Mouse (Mus musculus) heart, embryonic 16.5 days (tissue): ENCODE measurements around the gene Arl8a. TPM values are rescaled to one million over a fixed set of nuclear protein-coding genes. Genes with fewer than 3 reads are reported as not detected.

ENCODE experiments used
- ATAC-seq: fragments of 200-750 bp; cut with Nextera tagmentation; replicated peaks from 2 replicates; pipeline ENCODE4 v1.8.0; 2017; ENCODE audit warnings: moderate number of reproducible peaks; ENCODE audit not compliant: insufficient read depth, low FRiP score; ENCODE audit errors: extremely low read depth
- H3K27ac ChIP-seq: fragments of 300-500 bp; sonication (generic); 2 replicates; pipeline ENCODE4 v1.5.1; 2014; ENCODE audit warnings: mild to moderate bottlenecking, low read length, control low read depth, moderate library complexity
- H3K27me3 ChIP-seq: fragments of 300-500 bp; sonication (generic); 2 replicates; pipeline ENCODE4 v1.6.1; 2014; ENCODE audit warnings: low read length, mixed read lengths; ENCODE audit not compliant: control insufficient read depth, insufficient read depth
- H3K36me3 ChIP-seq: fragments of 300-500 bp; sonication (generic); 2 replicates; pipeline ENCODE4 v1.6.1; 2014; ENCODE audit not compliant: control insufficient read depth, insufficient read depth
- H3K4me1 ChIP-seq: fragments of 300-500 bp; sonication (generic); 2 replicates; pipeline ENCODE4 v1.6.1; 2014; ENCODE audit warnings: low read length, mixed read lengths; ENCODE audit not compliant: control insufficient read depth, insufficient read depth
- H3K4me2 ChIP-seq: fragments of 300-500 bp; sonication (generic); 2 replicates; pipeline ENCODE4 v1.6.1; 2014; ENCODE audit warnings: low read depth, mild to moderate bottlenecking, control low read depth, low read length
- H3K4me3 ChIP-seq: fragments of 300-500 bp; sonication (generic); 2 replicates; pipeline ENCODE4 v1.5.1; 2014; ENCODE audit warnings: mild to moderate bottlenecking, control low read depth, low read length
- H3K9ac ChIP-seq: fragments of 300-500 bp; sonication (generic); 2 replicates; pipeline ENCODE4 v1.6.1; 2014; ENCODE audit warnings: low read length, control low read depth
- H3K9me3 ChIP-seq: fragments of 300-500 bp; sonication (generic); replicated peaks from 2 replicates; pipeline ENCODE4 v1.6.1; 2016; ENCODE audit warnings: low read length; ENCODE audit not compliant: control insufficient read depth
- WGBS: fragments of 180-500 bp; shearing (Covaris S2); extraction: QIAGEN DNeasy Blood & Tissue Kit; methylation state at CpG from one replicate; pipeline ENCODE4 v1.1.7; 2014; 5-methylcytosine and 5-hydroxymethylcytosine counted together
- polyA plus RNA-seq: library from polyadenylated mRNA; unstranded; fragments of >200 nt; fragmentation: Nextera tagmentation; extraction: Ambion mirVana; gene quantifications from 2 replicates; pipeline ENCODE4 v1.2.1, GENCODE M21; 2015

Arl8a gene
- polyA plus RNA-seq, 1 experiment from 2014 or later, result 43.9 TPM

DNA sequence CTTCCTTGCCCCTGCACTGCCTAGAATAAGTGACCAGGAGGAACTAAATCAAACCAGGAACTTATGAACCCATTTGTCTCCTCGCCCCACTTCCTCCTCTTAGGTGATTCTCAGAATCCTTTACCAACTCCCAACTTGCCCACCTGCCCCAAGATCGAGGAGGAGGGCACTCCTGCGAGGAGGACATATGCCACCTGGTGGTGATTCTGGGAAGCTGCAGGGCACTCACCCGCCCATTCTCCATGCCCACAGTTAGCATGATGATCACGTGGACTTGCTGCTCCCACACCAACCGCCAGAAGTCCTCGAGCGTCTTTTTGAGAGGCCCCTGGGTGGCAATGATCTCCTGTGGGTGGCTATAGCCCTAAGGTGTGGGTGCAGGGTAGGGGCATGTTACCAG is 34.0 kb upstream of the Arl8a start:
- no peaks in the 10 kb centered on the region for H3K4me1 ChIP-seq
- WGBS, result 6% methylated on average over 8 of the region's 8 CpGs
- ATAC-seq, result no peak

DNA sequence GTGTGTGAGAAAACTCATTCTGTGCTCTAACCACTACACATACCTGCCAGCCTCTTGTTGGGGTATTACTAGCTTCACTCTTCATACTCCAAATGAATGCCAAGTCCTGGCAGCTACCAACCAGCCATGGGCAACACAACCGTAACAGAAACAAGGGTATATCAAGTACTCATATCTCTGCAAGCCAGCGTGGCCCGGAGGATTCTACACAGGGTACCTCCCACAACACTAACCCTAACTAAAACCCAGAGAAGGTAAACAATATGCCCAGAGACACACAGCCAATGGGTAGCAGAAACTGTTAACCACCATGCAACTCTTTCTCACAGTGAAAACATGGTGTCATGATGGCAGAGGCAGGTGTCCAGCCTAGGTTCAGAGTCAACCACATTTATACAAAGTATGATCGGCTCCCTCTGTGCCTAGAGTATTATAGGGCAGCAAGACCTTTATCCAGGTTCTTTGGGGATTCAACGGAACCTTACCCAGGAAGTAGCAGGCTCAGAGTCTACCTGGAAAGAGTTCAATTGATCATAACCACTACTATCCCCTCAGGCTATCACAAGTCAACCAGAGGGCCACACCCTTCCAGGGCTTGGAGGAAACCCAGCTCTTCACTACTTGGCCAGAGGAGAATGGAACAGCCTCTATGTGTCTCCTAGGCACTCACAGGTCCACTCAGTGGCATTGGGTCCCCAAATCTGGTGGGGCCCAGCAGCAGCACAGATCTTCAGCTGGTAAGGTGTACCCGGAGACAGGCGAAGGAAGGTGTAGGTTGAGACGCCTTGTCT is 21.9 kb upstream of the Arl8a start:
- Histone ChIP-seq H3K9ac (no peak overlapping the region), H3K27ac (no peak overlapping the region), H3K4me3 (no peak overlapping the region), H3K27me3 (peaks cover 31% of the 10 kb centered on the region), H3K36me3 (no peaks in the 10 kb centered on the region), H3K4me2 (no peak overlapping the region), H3K4me1 (peaks cover 11% of the 10 kb centered on the region), H3K9me3 (no peaks in the 10 kb centered on the region)
- no peak for ATAC-seq
- 90% methylated on average over 8 of the region's 8 CpGs for WGBS

More for the DNA sequence above, 34.0 kb upstream of the Arl8a start:
- no peak overlapping the region for H3K4me3 ChIP-seq
- no peak overlapping the region for H3K4me2 ChIP-seq
- H3K9me3 ChIP-seq, result no peaks in the 10 kb centered on the region
- no peak overlapping the region for H3K27ac ChIP-seq
- peaks cover 10% of the 10 kb centered on the region for H3K27me3 ChIP-seq
- no peak overlapping the region for H3K9ac ChIP-seq
- no peaks in the 10 kb centered on the region for H3K36me3 ChIP-seq

DNA sequence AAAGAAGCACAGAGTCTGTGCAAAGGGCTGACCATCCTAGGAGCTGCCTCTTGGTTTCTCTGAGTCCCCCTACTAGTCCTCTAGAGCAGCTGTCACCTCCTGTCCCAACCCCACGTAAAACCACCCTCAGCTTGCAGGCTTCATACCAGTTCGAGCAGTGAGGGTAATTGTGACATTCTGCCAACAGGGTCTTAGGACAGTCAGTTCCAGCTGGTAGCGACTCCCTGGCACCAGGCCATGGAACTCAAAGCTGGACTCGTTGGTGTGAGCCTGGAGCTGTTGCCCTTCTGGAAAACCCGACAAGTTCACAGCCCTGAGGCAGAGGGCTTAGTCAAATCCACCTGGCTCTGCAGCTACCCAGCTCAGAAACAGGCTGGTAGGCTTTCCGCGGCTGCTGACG is 20.6 kb upstream of the Arl8a start:
- Histone ChIP-seq H3K27me3 (peaks cover 33% of the 10 kb centered on the region), H3K4me3 (no peak overlapping the region), H3K27ac (no peak overlapping the region), H3K36me3 (no peaks in the 10 kb centered on the region), H3K4me1 (peaks cover 11% of the 10 kb centered on the region), H3K9me3 (no peaks in the 10 kb centered on the region), H3K4me2 (no peak overlapping the region), H3K9ac (no peak overlapping the region)
- no peak for ATAC-seq
- 38% methylated on average over 8 of the region's 8 CpGs for WGBS

DNA sequence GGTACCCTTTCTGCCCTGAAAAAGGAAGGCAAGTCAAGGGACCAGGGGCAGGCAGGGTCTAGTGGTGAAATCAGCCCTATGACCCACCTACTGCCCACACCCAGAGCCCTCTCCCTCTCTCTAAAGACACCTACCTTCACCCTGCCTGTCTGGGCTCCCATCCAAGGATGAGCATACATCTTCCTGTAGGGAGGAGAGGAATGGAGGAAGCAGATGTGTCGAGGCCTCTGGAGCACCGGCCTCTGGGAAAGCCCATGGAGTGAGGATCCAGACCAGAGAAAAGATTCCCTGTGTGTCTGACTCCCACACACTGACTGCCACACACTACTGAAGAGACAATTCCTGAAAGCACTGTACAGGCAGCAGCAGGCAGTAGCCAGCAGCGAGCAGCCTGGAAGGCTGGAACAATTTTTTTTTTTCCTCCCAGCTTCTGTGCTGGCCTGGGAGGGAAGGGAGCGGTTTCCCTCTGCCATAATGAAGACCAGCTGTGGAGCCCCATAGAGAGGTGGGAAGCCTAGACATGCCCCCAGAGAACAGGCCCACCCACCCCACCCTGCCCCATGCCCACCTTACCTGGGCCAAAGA is 20.1 kb upstream of the Arl8a start:
- H3K4me3 ChIP-seq, result no peak overlapping the region
- ATAC-seq, result no peak
- no peak overlapping the region for H3K27ac ChIP-seq
- peaks cover 13% of the 10 kb centered on the region for H3K4me1 ChIP-seq
- peaks cover 33% of the 10 kb centered on the region for H3K27me3 ChIP-seq
- no peaks in the 10 kb centered on the region for H3K9me3 ChIP-seq
- H3K9ac ChIP-seq, result no peak overlapping the region
- WGBS, result 43% methylated on average over 4 of the region's 4 CpGs
- H3K4me2 ChIP-seq, result no peak overlapping the region
- H3K36me3 ChIP-seq, result no peaks in the 10 kb centered on the region

DNA sequence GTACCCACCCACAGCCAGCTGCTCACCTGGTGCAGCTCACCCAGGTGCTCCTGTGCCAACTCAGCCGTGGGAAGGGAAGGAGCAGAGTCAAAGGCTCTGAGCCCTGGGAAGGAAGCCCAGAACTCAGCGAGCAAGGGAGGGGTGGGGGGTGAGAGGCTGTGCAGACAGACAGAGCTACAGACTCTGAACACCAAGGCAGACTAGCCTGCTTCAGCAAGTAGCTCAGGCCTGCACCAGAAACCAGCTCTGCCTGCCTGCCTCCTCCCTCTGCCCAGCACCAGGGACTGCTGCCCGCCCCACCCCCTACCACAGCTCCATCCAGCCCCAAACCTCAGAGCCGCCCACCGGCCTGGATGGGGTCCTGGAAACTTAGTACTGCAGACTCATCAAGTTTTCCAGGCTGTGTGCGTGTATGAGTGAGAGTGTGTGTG is 18.6 kb upstream of the Arl8a start:
- H3K9me3 ChIP-seq, result no peaks in the 10 kb centered on the region
- 51% methylated on average over 6 of the region's 6 CpGs for WGBS
- H3K36me3 ChIP-seq, result no peaks in the 10 kb centered on the region
- H3K4me2 ChIP-seq, result no peak overlapping the region
- H3K4me3 ChIP-seq, result no peak overlapping the region
- ATAC-seq, result no peak
- peaks cover 33% of the 10 kb centered on the region for H3K27me3 ChIP-seq
- no peak overlapping the region; the same call in 1 of the 2 replicates for H3K9ac ChIP-seq
- peaks cover 16% of the 10 kb centered on the region for H3K4me1 ChIP-seq
- H3K27ac ChIP-seq, result no peak overlapping the region

GRCm38 (mm10) chr1:135128986-135129385 is 17.6 kb upstream of the Arl8a start:
- Histone ChIP-seq H3K27ac (no peak overlapping the region), H3K9ac (no peak overlapping the region), H3K4me3 (no peak overlapping the region), H3K27me3 (peaks cover 33% of the 10 kb centered on the region), H3K4me2 (peak overlapping the region; percentile 0; the same call in 1 of the 2 replicates), H3K4me1 (peaks cover 16% of the 10 kb centered on the region), H3K9me3 (no peaks in the 10 kb centered on the region), H3K36me3 (no peaks in the 10 kb centered on the region)
- ATAC-seq, result no peak
- 30% methylated on average over 9 of the region's 9 CpGs for WGBS

GRCm38 (mm10) chr1:135129543-135130183 is 17.0 kb upstream of the Arl8a start:
- Histone ChIP-seq H3K36me3 (no peaks in the 10 kb centered on the region), H3K4me1 (peaks cover 16% of the 10 kb centered on the region), H3K27ac (peak overlapping the region; percentile 34; the same call in 1 of the 2 replicates), H3K4me2 (no peak overlapping the region), H3K27me3 (peaks cover 33% of the 10 kb centered on the region), H3K9ac (no peak overlapping the region), H3K9me3 (no peaks in the 10 kb centered on the region), H3K4me3 (no peak overlapping the region)
- WGBS, result 76% methylated on average over 9 of the region's 9 CpGs
- ATAC-seq, result no peak

- Histone ChIP-seq H3K9me3 (no peaks in the 10 kb centered on the region), H3K36me3 (no peaks in the 10 kb centered on the region), H3K27ac (no peak overlapping the region; the same call in 1 of the 2 replicates), H3K4me3 (0 out of 2 replicates have a peak overlapping the region, but pooled peaks have one; percentile 7), H3K4me2 (peak overlapping the region; percentile 42; the same call in 1 of the 2 replicates), H3K9ac (no peak overlapping the region), H3K4me1 (peaks cover 16% of the 10 kb centered on the region), H3K27me3 (peaks cover 27% of the 10 kb centered on the region)
- ATAC-seq, result no peak
- 52% methylated on average over 2 of the region's 2 CpGs for WGBS
These were observed 16.1 kb upstream of the Arl8a start for GRCm38 (mm10) chr1:135130376-135131018.
